Mouse (Mus musculus) lung, embryonic 16.5 days (tissue): ENCODE data around the gene Trex1. TPM values are rescaled to one million over a fixed set of nuclear protein-coding genes. Genes with fewer than 3 reads are reported as not detected.
A peak's percentile ranks its signal among the peaks of the same experiment; 100 is the strongest.

Source experiments
- ATAC-seq: fragments of 200-750 bp; cut with Nextera tagmentation; 2 replicates; pipeline ENCODE4 v1.8.0; 2017; ENCODE audit warnings: low read depth, mild to moderate bottlenecking, moderate library complexity
- H3K27ac ChIP-seq: fragments of 300-500 bp; sonication (generic); 2 replicates; pipeline ENCODE4 v1.5.1; 2014; ENCODE audit warnings: mild to moderate bottlenecking, control low read depth, low read length
- H3K27me3 ChIP-seq: fragments of 300-500 bp; sonication (generic); 2 replicates; pipeline ENCODE4 v1.6.1; 2014; ENCODE audit warnings: low read depth, low read length, mixed read lengths; ENCODE audit not compliant: control insufficient read depth, insufficient read depth
- H3K36me3 ChIP-seq: fragments of 300-500 bp; sonication (generic); 2 replicates; pipeline ENCODE4 v1.6.1; 2014; ENCODE audit warnings: low read length; ENCODE audit not compliant: control insufficient read depth, insufficient read depth
- H3K4me1 ChIP-seq: fragments of 300-500 bp; sonication (generic); replicated peaks from 2 replicates; pipeline ENCODE4 v1.6.1; 2014; ENCODE audit warnings: low read length, mixed read lengths; ENCODE audit not compliant: control insufficient read depth, insufficient read depth
- H3K4me2 ChIP-seq: fragments of 300-500 bp; sonication (generic); 2 replicates; pipeline ENCODE4 v1.6.1; 2014; ENCODE audit warnings: low read depth, low read length, control low read depth
- H3K4me3 ChIP-seq: fragments of 300-500 bp; sonication (generic); 2 replicates; pipeline ENCODE4 v1.5.1; 2014; ENCODE audit warnings: mild to moderate bottlenecking, low read length, control low read depth
- H3K9ac ChIP-seq: fragments of 300-500 bp; sonication (generic); 2 replicates; pipeline ENCODE4 v1.6.1; 2014; ENCODE audit warnings: low read length, control low read depth
- H3K9me3 ChIP-seq: fragments of 300-500 bp; sonication (generic); 2 replicates; pipeline ENCODE4 v1.6.1; 2016; ENCODE audit warnings: low read length; ENCODE audit not compliant: control insufficient read depth
- WGBS: fragments of 180-500 bp; shearing (Covaris S2); extraction: QIAGEN DNeasy Blood & Tissue Kit; methylation state at CpG from one replicate; pipeline ENCODE4 v1.1.7; 2014; 5-methylcytosine and 5-hydroxymethylcytosine counted together
- polyA plus RNA-seq: library from polyadenylated mRNA; unstranded; fragments of >200 nt; fragmentation: Nextera tagmentation; extraction: Ambion mirVana; gene quantifications from 2 replicates; pipeline ENCODE4 v1.2.1, GENCODE M21; 2015

The Trex1 gene
- polyA plus RNA-seq, 1 experiment from 2014 or later: 12.1 TPM

GRCm38 (mm10) chr9:109046306-109046705 is 13.2 kb downstream of the Trex1 start:
- Histone ChIP-seq H3K36me3 (0 out of 2 replicates have a peak, but pooled peaks cover 2% of the 10 kb centered on the region), H3K4me3 (no peak overlapping the region), H3K4me2 (no peak overlapping the region), H3K9me3 (no peaks in the 10 kb centered on the region), H3K4me1 (peaks cover 5% of the 10 kb centered on the region), H3K27me3 (no peaks in the 10 kb centered on the region), H3K27ac (no peak overlapping the region), H3K9ac (no peak overlapping the region)
- WGBS: 36% methylated on average over 5 of the region's 5 CpGs
- ATAC-seq: no peak

- Histone ChIP-seq H3K9ac (peak overlapping the region; percentile 23), H3K27me3 (no peaks in the 10 kb centered on the region), H3K27ac (peak overlapping the region; percentile 79), H3K9me3 (no peaks in the 10 kb centered on the region), H3K4me3 (peak overlapping the region; percentile 22), H3K4me2 (peak overlapping the region; percentile 21; the same call in 1 of the 2 replicates), H3K4me1 (peaks cover 30% of the 10 kb centered on the region), H3K36me3 (0 out of 2 replicates have a peak, but pooled peaks cover 2% of the 10 kb centered on the region)
- 38% methylated on average over 6 of the region's 7 CpGs for WGBS
- ATAC-seq: peak; percentile 1; the same call in 1 of the 2 replicates
These were observed 18.2 kb downstream of the Trex1 start for GRCm38 (mm10) chr9:109041351-109041750.

GRCm38 (mm10) chr9:109040906-109041305 is 18.6 kb downstream of the Trex1 start:
- no peaks in the 10 kb centered on the region for H3K27me3 ChIP-seq
- H3K9me3 ChIP-seq: no peaks in the 10 kb centered on the region
- ATAC-seq: peak; percentile 73
- 36% methylated on average over 6 of the region's 6 CpGs for WGBS
- H3K36me3 ChIP-seq: 0 out of 2 replicates have a peak, but pooled peaks cover 2% of the 10 kb centered on the region
- peak overlapping the region; percentile 69 for H3K4me2 ChIP-seq
- peak overlapping the region; percentile 22 for H3K4me3 ChIP-seq
- peaks cover 30% of the 10 kb centered on the region for H3K4me1 ChIP-seq
- peak overlapping the region; percentile 44 for H3K9ac ChIP-seq
- peak overlapping the region; percentile 79 for H3K27ac ChIP-seq

- Histone ChIP-seq H3K36me3 (0 out of 2 replicates have a peak, but pooled peaks cover 2% of the 10 kb centered on the region), H3K4me1 (peaks cover 30% of the 10 kb centered on the region), H3K27ac (peak overlapping the region; percentile 79), H3K9me3 (no peaks in the 10 kb centered on the region), H3K27me3 (no peaks in the 10 kb centered on the region), H3K9ac (peak overlapping the region; percentile 44), H3K4me3 (peak overlapping the region; percentile 79; the same call in 1 of the 2 replicates), H3K4me2 (peak overlapping the region; percentile 69)
- no peak for ATAC-seq
- 61% methylated on average over 8 of the region's 8 CpGs for WGBS
These were observed 19.3 kb downstream of the Trex1 start for GRCm38 (mm10) chr9:109040216-109040615.

DNA sequence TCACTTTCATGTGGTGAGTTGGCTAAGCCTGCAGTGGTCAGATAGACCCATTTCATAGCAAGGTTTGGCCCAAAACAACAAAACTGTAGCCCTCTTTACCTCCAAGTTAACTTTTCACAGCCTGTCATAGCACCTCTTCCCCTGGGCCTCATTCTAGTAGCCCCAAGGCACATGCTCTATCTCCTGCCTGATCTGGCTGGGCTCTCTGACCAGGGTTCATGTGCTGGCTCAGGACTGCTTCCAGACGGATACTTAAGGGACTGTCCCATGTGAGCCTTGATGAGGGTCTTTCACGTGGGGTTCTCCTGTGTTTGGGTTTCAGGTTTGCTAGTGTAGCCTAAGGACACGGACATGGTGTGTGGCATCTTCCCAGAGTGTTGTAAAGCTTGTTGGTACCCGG is 19.9 kb downstream of the Trex1 start:
- ATAC-seq: no peak
- H3K4me1 ChIP-seq: peaks cover 30% of the 10 kb centered on the region
- H3K4me2 ChIP-seq: peak overlapping the region; percentile 69
- H3K9me3 ChIP-seq: no peaks in the 10 kb centered on the region
- H3K9ac ChIP-seq: no peak overlapping the region
- 0 out of 2 replicates have a peak, but pooled peaks cover 2% of the 10 kb centered on the region for H3K36me3 ChIP-seq
- H3K27ac ChIP-seq: no peak overlapping the region; the same call in 1 of the 2 replicates
- 77% methylated on average over 4 of the region's 4 CpGs for WGBS
- peak overlapping the region; percentile 79 for H3K4me3 ChIP-seq
- H3K27me3 ChIP-seq: no peaks in the 10 kb centered on the region

DNA sequence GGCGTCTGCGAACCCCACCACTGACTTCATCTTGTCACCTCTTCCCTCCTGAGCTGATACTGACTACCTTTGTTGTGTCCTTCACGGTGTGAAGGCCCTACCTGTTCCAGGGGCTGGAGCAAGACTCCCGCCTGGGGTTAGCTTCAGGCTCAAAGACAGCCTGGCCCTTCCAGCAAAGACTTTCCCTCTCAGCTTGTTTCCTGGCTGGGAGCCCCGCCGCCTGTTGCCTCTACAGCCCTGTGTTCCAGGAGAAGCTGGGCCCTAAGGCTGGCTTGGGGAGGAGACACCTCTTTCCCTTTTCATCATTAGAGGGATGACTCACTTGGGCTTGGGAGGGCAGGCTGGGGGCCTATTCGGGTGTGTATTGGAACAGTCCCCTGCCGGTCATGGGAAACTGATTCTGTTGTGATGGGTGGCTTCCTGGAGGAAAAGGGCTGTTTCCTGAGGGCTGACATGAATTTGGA is 20.6 kb downstream of the Trex1 start:
- Histone ChIP-seq H3K4me3 (peak overlapping the region; percentile 79), H3K27ac (peak overlapping the region; percentile 74), H3K36me3 (0 out of 2 replicates have a peak, but pooled peaks cover 2% of the 10 kb centered on the region), H3K27me3 (no peaks in the 10 kb centered on the region), H3K9ac (peak overlapping the region; percentile 86), H3K4me1 (peaks cover 30% of the 10 kb centered on the region), H3K4me2 (peak overlapping the region; percentile 69), H3K9me3 (no peaks in the 10 kb centered on the region)
- peak; percentile 51 for ATAC-seq
- 13% methylated on average over 8 of the region's 8 CpGs for WGBS

GRCm38 (mm10) chr9:109038086-109038895 is 21.2 kb downstream of the Trex1 start, which contains the start of gene Shisa5:
Gene Shisa5 (plus strand): TSS chr9:109038565.
- H3K27me3 ChIP-seq: no peaks in the 10 kb centered on the region
- peak within 1 kb of the TSS; percentile 74 for H3K27ac ChIP-seq
- H3K9me3 ChIP-seq: no peaks in the 10 kb centered on the region
- peaks cover 30% of the 10 kb centered on the region for H3K4me1 ChIP-seq
- peak within 1 kb of the TSS; percentile 69 for H3K4me2 ChIP-seq
- WGBS: under 1% methylated on average over 33 of the region's 40 CpGs
- H3K36me3 ChIP-seq: 0 out of 2 replicates have a peak, but pooled peaks cover 2% of the 10 kb centered on the region
- peak within 1 kb of the TSS; percentile 79 for H3K4me3 ChIP-seq
- ATAC-seq: peak; percentile 93
- peak within 1 kb of the TSS; percentile 86 for H3K9ac ChIP-seq

GRCm38 (mm10) chr9:109032435-109032834 is 27.1 kb downstream of the Trex1 start:
- Histone ChIP-seq H3K36me3 (no peaks in the 10 kb centered on the region), H3K9ac (no peak overlapping the region), H3K4me2 (no peak overlapping the region), H3K4me1 (no peaks in the 10 kb centered on the region), H3K27me3 (no peaks in the 10 kb centered on the region), H3K27ac (no peak overlapping the region), H3K4me3 (no peak overlapping the region), H3K9me3 (no peaks in the 10 kb centered on the region)
- ATAC-seq: no peak
- 79% methylated on average over 6 of the region's 6 CpGs for WGBS

- WGBS: 71% methylated on average over 8 of the region's 8 CpGs
- Histone ChIP-seq H3K27ac (no peak overlapping the region), H3K27me3 (no peaks in the 10 kb centered on the region), H3K4me2 (no peak overlapping the region), H3K9me3 (no peaks in the 10 kb centered on the region), H3K36me3 (no peaks in the 10 kb centered on the region), H3K4me3 (no peak overlapping the region), H3K9ac (no peak overlapping the region), H3K4me1 (no peaks in the 10 kb centered on the region)
- ATAC-seq: no peak
These were observed 27.8 kb downstream of the Trex1 start for GRCm38 (mm10) chr9:109031686-109032085.
